Mouse (Mus musculus) heart, adult 2 months (tissue): Measurements from ENCODE around the gene Gm28036.

Experiments
- CTCF ChIP-seq: fragments of 200-600 bp; IDR thresholded peaks from 2 replicates; pipeline ENCODE4 v1.8.1; 2022; ENCODE audit warnings: antibody characterized with exemption, mild to moderate bottlenecking, moderate library complexity
- EP300 ChIP-seq: fragments of 200-500 bp; IDR thresholded peaks from 2 replicates; pipeline ENCODE4 v1.6.1; 2011; ENCODE audit warnings: low read depth, low read length, control low read depth; ENCODE audit not compliant: insufficient read depth
- POLR2A ChIP-seq: fragments of 200-500 bp; IDR thresholded peaks from 2 replicates; pipeline ENCODE4 v1.6.1; 2011; ENCODE audit warnings: mild to moderate bottlenecking, low read depth, low read length, control low read depth; ENCODE audit not compliant: insufficient read depth

DNA sequence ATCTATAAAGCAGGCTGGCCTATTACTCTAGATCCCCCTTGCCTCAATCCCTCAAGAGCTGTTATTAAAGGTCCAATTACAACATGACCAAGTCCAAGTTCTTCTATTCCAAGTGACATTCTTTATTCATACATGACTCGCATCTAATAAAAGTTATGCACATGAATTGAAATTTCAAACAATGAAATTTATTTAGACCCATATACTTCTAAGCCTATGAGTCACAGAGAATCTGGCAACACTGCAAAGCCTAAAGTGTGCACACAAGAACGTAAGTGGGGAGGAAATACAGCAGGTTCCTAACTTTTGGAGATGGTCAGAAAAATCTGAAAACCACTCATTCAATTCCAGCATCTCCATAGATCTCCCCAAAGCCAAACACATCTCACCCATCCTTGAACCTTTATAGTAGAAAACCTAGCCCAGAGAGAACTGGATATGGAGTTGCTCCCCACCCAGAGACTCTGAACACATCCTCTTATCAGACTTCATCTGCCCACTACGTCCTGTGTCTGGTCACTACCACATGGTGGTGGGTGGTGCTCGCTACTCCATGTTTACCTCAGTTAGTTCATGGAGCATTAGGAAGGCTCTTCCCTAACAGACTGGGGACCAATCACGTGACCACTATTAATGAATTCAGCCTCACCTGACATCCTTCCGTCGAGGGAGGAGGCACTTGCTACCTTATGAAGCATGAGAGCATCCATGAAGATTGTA lies 39.3 kb downstream of the Gm28036 start:
- TF ChIP-seq POLR2A (no peak), EP300 (no peak), CTCF (no peak)
